Mouse (Mus musculus): ENCODE results near the gene Zfp580. TPM values are rescaled to one million over a fixed set of nuclear protein-coding genes. Genes with fewer than 3 reads are reported as not detected.

Gene Zfp580
- total RNA-seq (2023; ENCODE audit: inconsistent age) = 1.9 to 4.5 TPM (median 3.5 TPM) in 4 replicates

GRCm38 (mm10) chr7:5051193-5052192, at the start of gene Zfp580:
TSS of gene Zfp580 (plus strand) at chr7:5051538.

GRCm38 (mm10) chr7:5014251-5015117, 36.9 kb upstream of the Zfp580 start, which contains the start of the genes Zfp524 and Fiz1:
TSS of gene Zfp524 (plus strand) at chr7:5014415.
TSS of gene Fiz1 (minus strand) at chr7:5014697.

GRCm38 (mm10) chr7:5015118-5016001, 36.0 kb upstream of the Zfp580 start, which contains the start of gene Gm44973:
TSS of gene Gm44973 (plus strand) at chr7:5015496.

GRCm38 (mm10) chr7:5020000-5020681, 31.2 kb upstream of the Zfp580 start, which contains the start of the genes Zfp865 and Ccdc106:
TSS of gene Zfp865 (plus strand) at chr7:5020376.
TSS of gene Ccdc106 (plus strand) at chr7:5020553.

GRCm38 (mm10) chr7:5033818-5034217, 17.5 kb upstream of the Zfp580 start, which contains the start of gene 4632433K11Rik:
TSS of gene 4632433K11Rik (plus strand) at chr7:5034118.

GRCm38 (mm10) chr7:5038109-5038732, 13.1 kb upstream of the Zfp580 start, which contains the start of gene Zfp784:
TSS of gene Zfp784 (minus strand) at chr7:5038446.

GRCm38 (mm10) chr7:5061774-5062359, 10.5 kb downstream of the Zfp580 start, which contains the start of gene U2af2:
TSS of gene U2af2 (plus strand) at chr7:5062143.

GRCm38 (mm10) chr7:5080010-5080751, 28.8 kb downstream of the Zfp580 start, which contains the start of gene Epn1:
TSS of gene Epn1 (plus strand) at chr7:5080235.

Other genes with a start within 250 kb of the Zfp580 start
- gene Ube2s, start 238.9 kb upstream of the Zfp580 start, total RNA-seq (2023; ENCODE audit: inconsistent age) = 137 to 170 TPM (median 148 TPM) in 4 replicates
- gene Shisa7, start 206.8 kb upstream of the Zfp580 start, total RNA-seq (2023; ENCODE audit: inconsistent age) = 0.39 to 1.9 TPM (median 0.72 TPM) in 4 replicates
- 6.1 to 12.0 TPM (median 7.0 TPM) in 4 replicates for gene Isoc2b, start 181.3 kb upstream of the Zfp580 start, total RNA-seq (2023; ENCODE audit: inconsistent age)
- gene Isoc2a, start 174.4 kb upstream of the Zfp580 start, total RNA-seq (2023; ENCODE audit: inconsistent age) = 10.5 to 13.7 TPM (median 12.2 TPM) in 4 replicates
- not detected in 4 replicates for gene Gm36210, start 145.0 kb upstream of the Zfp580 start, total RNA-seq (2023; ENCODE audit: inconsistent age)
- gene Zfp628, start 136.3 kb upstream of the Zfp580 start, total RNA-seq (2023; ENCODE audit: inconsistent age) = 36.5 to 39.0 TPM (median 38.7 TPM) in 4 replicates
- 8.3 to 9.7 TPM (median 9.1 TPM) in 4 replicates for gene Nat14, start 129.5 kb upstream of the Zfp580 start, total RNA-seq (2023; ENCODE audit: inconsistent age)
- 0.19 to 0.39 TPM (median 0.34 TPM) in 4 replicates for gene Ssc5d, start 125.8 kb upstream of the Zfp580 start, total RNA-seq (2023; ENCODE audit: inconsistent age)
- gene Sbk2, start 87.1 kb upstream of the Zfp580 start, total RNA-seq (2023; ENCODE audit: inconsistent age) = 0.35 to 1.0 TPM in 2 of 4 replicates, not detected in the others
- gene Sbk3, start 80.4 kb upstream of the Zfp580 start, total RNA-seq (2023; ENCODE audit: inconsistent age) = 0.29 TPM in 1 of 4 replicates, not detected in the others
- gene Zfp579, start 55.4 kb upstream of the Zfp580 start, total RNA-seq (2023; ENCODE audit: inconsistent age) = 11.6 to 24.7 TPM (median 17.1 TPM) in 4 replicates
- gene Zfp524, start 37.1 kb upstream of the Zfp580 start, total RNA-seq (2023; ENCODE audit: inconsistent age) = 8.6 to 10.0 TPM (median 9.5 TPM) in 4 replicates
- gene Fiz1, start 36.8 kb upstream of the Zfp580 start, total RNA-seq (2023; ENCODE audit: inconsistent age) = 54.1 to 62.6 TPM (median 56.9 TPM) in 4 replicates
- not detected in 4 replicates for gene Gm44973, start 36.0 kb upstream of the Zfp580 start, total RNA-seq (2023; ENCODE audit: inconsistent age)
- 42.2 to 48.1 TPM (median 47.2 TPM) in 4 replicates for gene Zfp865, start 31.2 kb upstream of the Zfp580 start, total RNA-seq (2023; ENCODE audit: inconsistent age)
- not detected in 4 replicates for gene Ccdc106, start 31.0 kb upstream of the Zfp580 start, total RNA-seq (2023; ENCODE audit: inconsistent age)
- gene 4632433K11Rik, start 17.4 kb upstream of the Zfp580 start, total RNA-seq (2023; ENCODE audit: inconsistent age) = not detected in 4 replicates
- gene Zfp784, start 13.1 kb upstream of the Zfp580 start, total RNA-seq (2023; ENCODE audit: inconsistent age) = 6.6 to 10.3 TPM (median 8.7 TPM) in 4 replicates
- gene U2af2, start 10.6 kb downstream of the Zfp580 start, total RNA-seq (2023; ENCODE audit: inconsistent age) = 502 to 531 TPM (median 512 TPM) in 4 replicates
- 203 to 221 TPM (median 219 TPM) in 4 replicates for gene Epn1, start 28.7 kb downstream of the Zfp580 start, total RNA-seq (2023; ENCODE audit: inconsistent age)
- not detected in 4 replicates for gene Rfpl4, start 65.4 kb downstream of the Zfp580 start, total RNA-seq (2023; ENCODE audit: inconsistent age)
- 0.51 to 1.2 TPM (median 1.0 TPM) in 3 of 4 replicates, not detected in the other for gene Rasl2-9, start 74.4 kb downstream of the Zfp580 start, total RNA-seq (2023; ENCODE audit: inconsistent age)
- not detected in 4 replicates for gene Vmn1r55, start 98.1 kb downstream of the Zfp580 start, total RNA-seq (2023; ENCODE audit: inconsistent age)
- not detected in 4 replicates for gene Vmn1r56, start 145.2 kb downstream of the Zfp580 start, total RNA-seq (2023; ENCODE audit: inconsistent age)
- not detected in 4 replicates for gene Vmn1r57, start 167.0 kb downstream of the Zfp580 start, total RNA-seq (2023; ENCODE audit: inconsistent age)

Measured in B cell, adult (primary cell).